Mouse (Mus musculus): ENCODE measurements around the gene Rpusd3.

DNA sequence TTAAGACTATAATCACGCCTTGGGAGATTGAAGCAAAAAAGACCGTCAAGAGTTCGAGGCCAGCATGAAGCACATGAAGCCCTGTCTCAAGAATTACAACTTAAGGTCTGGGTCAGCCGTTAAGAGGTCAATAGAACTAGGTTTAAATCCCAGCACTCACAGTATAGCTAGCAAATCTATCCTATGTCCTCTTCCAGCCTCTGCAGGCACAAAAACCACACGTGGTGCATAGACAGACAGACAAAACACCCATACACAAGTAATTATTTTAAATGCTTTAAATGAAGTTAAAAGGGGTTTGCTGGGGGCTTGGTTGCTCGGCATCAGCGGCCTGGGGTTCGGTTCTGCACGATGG is 22.9 kb upstream of the Rpusd3 start:
- TF ChIP-seq CTCF (IDR thresholded peaks at IDR 0.05; ENCODE audit: borderline replicate concordance, extremely low read depth, insufficient read depth, insufficient read length) (no peak), POLR2A (IDR thresholded peaks at IDR 0.05; ENCODE audit: borderline replicate concordance, extremely low read depth, insufficient read depth, insufficient read length, poor library complexity, severe bottlenecking) (no peak)
